Mouse (Mus musculus) liver, postnatal 0 days (tissue): ENCODE data around the gene Atf1. TPM values are rescaled to one million over a fixed set of nuclear protein-coding genes. Genes with fewer than 3 reads are reported as not detected.

ENCODE experiments used
- ATAC-seq: fragments of 200-750 bp; cut with Nextera tagmentation; 2 replicates; pipeline ENCODE4 v1.8.0; 2017; ENCODE audit warnings: mild to moderate bottlenecking, moderate library complexity
- DNase-seq: peaks from one replicate; pipeline ENCODE4 v3.0.0-alpha.2; 2016
- H3K27ac ChIP-seq: fragments of 300-500 bp; sonication (generic); 2 replicates; pipeline ENCODE4 v1.5.1; 2014; ENCODE audit warnings: antibody characterized with exemption, moderate library complexity, mild to moderate bottlenecking, low read depth
- H3K27me3 ChIP-seq: fragments of 300-500 bp; sonication (generic); 2 replicates; pipeline ENCODE4 v1.6.1; 2014; ENCODE audit warnings: low read length, control low read depth, mixed read lengths; ENCODE audit not compliant: insufficient read depth
- H3K36me3 ChIP-seq: fragments of 300-500 bp; sonication (generic); replicated peaks from 2 replicates; pipeline ENCODE4 v1.6.1; 2014; ENCODE audit warnings: mild to moderate bottlenecking, control low read depth, low read length, moderate library complexity, mixed read lengths; ENCODE audit not compliant: insufficient read depth
- H3K4me1 ChIP-seq: fragments of 300-500 bp; sonication (generic); 2 replicates; pipeline ENCODE4 v1.6.1; 2014; ENCODE audit warnings: antibody characterized with exemption, mild to moderate bottlenecking, control low read depth; ENCODE audit not compliant: insufficient read depth
- H3K4me2 ChIP-seq: fragments of 300-500 bp; sonication (generic); 2 replicates; pipeline ENCODE4 v1.6.1; 2014; ENCODE audit warnings: low read depth, mild to moderate bottlenecking, low read length, moderate library complexity, mixed read lengths
- H3K4me3 ChIP-seq: fragments of 300-500 bp; sonication (generic); 2 replicates; pipeline ENCODE4 v1.5.1; 2014; ENCODE audit warnings: low read depth, low read length
- H3K9ac ChIP-seq: fragments of 300-500 bp; sonication (generic); replicated peaks from 2 replicates; pipeline ENCODE4 v1.6.1; 2014; ENCODE audit warnings: mild to moderate bottlenecking, moderate library complexity
- H3K9me3 ChIP-seq: fragments of 300-500 bp; sonication (generic); 2 replicates; pipeline ENCODE4 v1.6.1; 2016; ENCODE audit warnings: mild to moderate bottlenecking, control low read depth, low read length, mixed read lengths
- CTCF ChIP-seq: sonication (generic); IDR thresholded peaks from 2 replicates; pipeline ENCODE4 v1.5.1; 2016; ENCODE audit warnings: antibody characterized with exemption, low read depth
- EP300 ChIP-seq: IDR thresholded peaks from 2 replicates; pipeline ENCODE4 v1.6.1; 2016; ENCODE audit warnings: antibody characterized with exemption, low read depth, mild to moderate bottlenecking
- WGBS: fragments of 180-500 bp; shearing (Covaris S2); extraction: QIAGEN DNeasy Blood & Tissue Kit; methylation state at CpG from one replicate; pipeline ENCODE4 v1.1.7; 2014; ENCODE audit not compliant: insufficient replicate concordance; 5-methylcytosine and 5-hydroxymethylcytosine counted together
- polyA plus RNA-seq: library from polyadenylated mRNA; unstranded; fragments of >200 nt; fragmentation: Nextera tagmentation; extraction: Ambion mirVana; gene quantifications from 2 replicates; pipeline ENCODE4 v1.2.1, GENCODE M21; 2015

Atf1 gene
- polyA plus RNA-seq, 1 experiment from 2014 or later, result 24.4 TPM

DNA sequence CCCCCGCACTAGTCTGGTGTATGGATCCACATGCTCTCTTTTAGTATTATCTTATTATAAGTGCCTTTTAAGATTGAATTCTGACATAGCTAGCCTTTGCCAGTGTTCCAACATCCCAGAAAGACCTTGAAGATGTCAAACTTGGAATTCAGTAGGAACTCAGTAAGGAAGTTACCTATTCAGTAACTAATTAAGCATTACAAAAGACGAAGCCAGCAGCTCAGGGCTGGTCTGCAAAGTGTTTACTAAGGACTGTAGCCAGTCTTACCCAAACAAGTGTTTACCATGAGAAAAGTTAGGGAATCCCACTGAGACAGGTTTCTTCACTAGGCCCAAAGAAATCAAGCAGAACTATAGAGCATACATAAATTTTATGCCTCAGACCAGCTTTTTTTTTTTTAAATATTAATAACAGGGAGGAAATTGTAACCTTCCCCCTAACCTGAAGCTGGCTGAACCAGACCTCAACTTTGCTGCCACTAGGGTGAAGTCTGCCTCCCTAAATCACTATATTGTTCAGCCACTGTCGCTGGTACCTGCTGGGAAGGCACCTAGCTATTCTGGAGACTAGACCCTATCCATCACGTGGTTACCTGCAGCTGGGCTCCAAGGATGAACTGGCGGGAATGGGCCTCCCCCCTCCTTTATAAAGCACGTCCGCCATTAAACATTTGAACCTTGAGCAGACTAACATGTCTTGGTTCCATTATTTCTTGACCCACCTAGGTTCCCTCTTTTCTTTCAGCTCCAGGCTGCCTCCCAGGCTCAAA, 47.4 kb downstream of the Atf1 start:
- Histone ChIP-seq H3K36me3 (no peaks in the 10 kb centered on the region), H3K9ac (no peak overlapping the region), H3K27me3 (no peaks in the 10 kb centered on the region), H3K9me3 (no peaks in the 10 kb centered on the region), H3K27ac (no peak overlapping the region), H3K4me1 (no peaks in the 10 kb centered on the region), H3K4me2 (no peak overlapping the region), H3K4me3 (no peak overlapping the region)
- 80% methylated on average over 7 of the region's 7 CpGs for WGBS
- DNase-seq (no peak), ATAC-seq (no peak)
- TF ChIP-seq CTCF (no peak), EP300 (no peak)

DNA sequence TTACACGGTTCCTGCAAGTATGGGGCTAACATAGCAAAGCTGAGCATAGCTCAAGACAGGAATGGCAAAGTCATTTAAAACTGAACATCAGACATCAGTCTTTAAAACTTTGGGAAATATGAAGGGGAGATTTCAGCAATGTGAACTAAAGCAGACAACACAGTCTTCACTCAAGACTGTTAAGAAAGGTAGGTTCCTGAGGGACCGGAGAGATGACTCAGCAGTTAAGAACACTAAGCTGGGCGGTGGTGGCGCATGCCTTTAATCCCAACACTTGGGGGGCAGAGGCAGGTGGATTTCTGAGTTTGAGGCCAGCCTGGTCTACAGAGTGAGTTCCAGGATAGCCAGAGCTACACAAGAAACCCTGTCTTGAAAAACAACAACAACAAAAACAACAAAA, 48.8 kb downstream of the Atf1 start:
- DNase-seq (no peak), ATAC-seq (no peak)
- Histone ChIP-seq H3K36me3 (no peaks in the 10 kb centered on the region), H3K9ac (no peak overlapping the region), H3K27me3 (no peaks in the 10 kb centered on the region), H3K4me1 (no peaks in the 10 kb centered on the region), H3K27ac (no peak overlapping the region), H3K9me3 (no peaks in the 10 kb centered on the region), H3K4me2 (no peak overlapping the region), H3K4me3 (no peak overlapping the region)
- TF ChIP-seq EP300, result no peak
- TF ChIP-seq CTCF, result no peak
- 83% methylated on average over 4 of the region's 4 CpGs for WGBS

DNA sequence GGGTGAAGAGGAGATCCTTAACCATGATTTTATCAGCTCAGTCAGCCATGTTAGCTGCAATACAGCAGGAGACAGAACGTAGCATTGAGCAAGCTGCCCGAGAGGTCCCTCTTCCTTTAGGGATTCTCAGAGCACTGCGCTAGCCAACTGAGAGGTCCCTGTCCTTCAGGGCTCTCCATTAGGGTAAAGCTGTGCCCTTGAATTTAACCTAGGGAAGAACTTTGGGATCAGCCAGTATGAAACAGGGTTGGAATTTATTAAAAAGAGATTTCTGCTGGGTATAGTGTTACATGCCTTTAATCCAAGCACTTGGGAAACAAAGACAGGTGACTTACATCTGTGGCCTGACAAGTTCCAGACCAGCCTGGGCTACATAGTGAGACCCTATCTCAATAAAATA, 50.0 kb downstream of the Atf1 start:
- Histone ChIP-seq H3K9ac (no peak overlapping the region), H3K27me3 (no peaks in the 10 kb centered on the region), H3K4me3 (no peak overlapping the region), H3K4me1 (no peaks in the 10 kb centered on the region), H3K27ac (no peak overlapping the region), H3K4me2 (no peak overlapping the region), H3K9me3 (no peaks in the 10 kb centered on the region), H3K36me3 (no peaks in the 10 kb centered on the region)
- DNase-seq (no peak), ATAC-seq (no peak)
- no peak for TF ChIP-seq CTCF
- 83% methylated on average over 3 of the region's 3 CpGs for WGBS

GRCm38 (mm10) chr15:100280626-100281025, 53.0 kb downstream of the Atf1 start, which contains the start of gene Tmprss12:
TSS of gene Tmprss12 (plus strand) at chr15:100280837.
- Histone ChIP-seq H3K4me1 (no peaks in the 10 kb centered on the region), H3K36me3 (no peaks in the 10 kb centered on the region), H3K4me2 (no peak within 1 kb of the TSS), H3K9ac (no peak within 1 kb of the TSS), H3K9me3 (no peaks in the 10 kb centered on the region), H3K27me3 (no peaks in the 10 kb centered on the region), H3K27ac (no peak within 1 kb of the TSS), H3K4me3 (no peak within 1 kb of the TSS)
- TF ChIP-seq CTCF (no peak), EP300 (no peak)
- 93% methylated on average over 20 of the region's 20 CpGs for WGBS
- DNase-seq, result no peak
- ATAC-seq, result no peak

DNA sequence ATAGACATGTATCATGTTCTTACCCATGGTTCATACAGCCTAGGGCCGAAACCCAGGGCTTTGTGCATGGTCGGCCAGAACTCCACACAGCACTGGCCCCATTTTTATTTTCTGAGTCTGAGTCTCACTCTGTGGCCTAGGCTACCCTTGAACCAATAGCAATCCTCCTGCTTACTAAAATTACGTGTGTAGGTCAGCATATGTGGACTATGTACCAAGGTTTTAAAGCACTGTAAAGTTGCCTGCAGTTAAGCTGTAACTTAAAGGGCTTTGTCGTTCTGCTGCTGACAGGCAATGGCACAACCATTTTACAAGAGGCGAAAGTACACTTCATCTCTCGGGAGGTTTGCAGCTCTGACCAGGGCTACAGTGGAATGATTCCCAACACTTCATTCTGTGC, 61.4 kb downstream of the Atf1 start:
- WGBS, result 81% methylated on average over 6 of the region's 6 CpGs
- no peak for TF ChIP-seq CTCF
- TF ChIP-seq EP300, result no peak
- H3K4me2 ChIP-seq, result no peak overlapping the region

DNA sequence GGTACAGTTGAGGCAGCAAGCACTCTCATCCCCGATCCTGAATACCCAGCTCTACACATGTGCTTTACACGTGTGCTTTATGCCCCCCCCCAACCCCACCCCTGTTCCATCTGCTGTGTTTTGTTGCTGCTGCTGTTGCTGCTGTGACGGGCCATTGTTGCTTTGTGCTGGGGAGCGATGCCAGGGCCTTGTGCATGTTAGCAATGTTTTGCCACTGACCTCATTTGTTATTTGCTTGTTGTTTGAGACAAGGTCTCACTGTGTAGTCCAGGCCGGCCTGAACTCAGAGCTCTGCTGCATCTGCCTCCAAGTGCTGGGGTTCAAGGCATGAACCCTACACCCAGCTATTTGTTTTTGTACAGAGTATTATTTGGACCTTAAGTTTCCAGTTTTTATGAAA, 63.2 kb downstream of the Atf1 start:
- H3K4me1 ChIP-seq, result no peaks in the 10 kb centered on the region
- H3K27me3 ChIP-seq, result no peaks in the 10 kb centered on the region
- ATAC-seq (no peak), DNase-seq (no peak)
- H3K9me3 ChIP-seq, result no peaks in the 10 kb centered on the region
- H3K4me3 ChIP-seq, result no peak overlapping the region
- no peak overlapping the region for H3K4me2 ChIP-seq
- H3K27ac ChIP-seq, result no peak overlapping the region
- TF ChIP-seq CTCF, result no peak
- TF ChIP-seq EP300, result no peak
- 72% methylated on average over 5 of the region's 5 CpGs for WGBS
- no peak overlapping the region for H3K9ac ChIP-seq
- H3K36me3 ChIP-seq, result no peaks in the 10 kb centered on the region

More for the DNA sequence above, 61.4 kb downstream of the Atf1 start:
- Histone ChIP-seq H3K4me1 (no peaks in the 10 kb centered on the region), H3K27me3 (no peaks in the 10 kb centered on the region), H3K9me3 (no peaks in the 10 kb centered on the region), H3K27ac (no peak overlapping the region), H3K4me3 (no peak overlapping the region), H3K9ac (no peak overlapping the region), H3K36me3 (no peaks in the 10 kb centered on the region)
- ATAC-seq, result no peak
- no peak for DNase-seq

- TF ChIP-seq CTCF (no peak), EP300 (no peak)
- 77% methylated on average over 7 of the region's 7 CpGs for WGBS
- Histone ChIP-seq H3K27me3 (no peaks in the 10 kb centered on the region), H3K4me2 (no peak overlapping the region), H3K9ac (no peak overlapping the region), H3K27ac (no peak overlapping the region), H3K9me3 (no peaks in the 10 kb centered on the region), H3K4me3 (no peak overlapping the region), H3K36me3 (no peaks in the 10 kb centered on the region), H3K4me1 (no peaks in the 10 kb centered on the region)
- ATAC-seq (no peak), DNase-seq (no peak)
Measured at GRCm38 (mm10) chr15:100292326-100292725, 64.7 kb downstream of the Atf1 start.
